Mouse (Mus musculus) heart, adult 2 months (tissue): ENCODE results near the gene Taf1c.

Experiments
- CTCF ChIP-seq: fragments of 200-600 bp; IDR thresholded peaks from 2 replicates; pipeline ENCODE4 v1.8.1; 2022; ENCODE audit warnings: antibody characterized with exemption, mild to moderate bottlenecking, moderate library complexity
- EP300 ChIP-seq: fragments of 200-500 bp; IDR thresholded peaks from 2 replicates; pipeline ENCODE4 v1.6.1; 2011; ENCODE audit warnings: low read depth, low read length, control low read depth; ENCODE audit not compliant: insufficient read depth
- POLR2A ChIP-seq: fragments of 200-500 bp; IDR thresholded peaks from 2 replicates; pipeline ENCODE4 v1.6.1; 2011; ENCODE audit warnings: mild to moderate bottlenecking, low read depth, low read length, control low read depth; ENCODE audit not compliant: insufficient read depth

DNA sequence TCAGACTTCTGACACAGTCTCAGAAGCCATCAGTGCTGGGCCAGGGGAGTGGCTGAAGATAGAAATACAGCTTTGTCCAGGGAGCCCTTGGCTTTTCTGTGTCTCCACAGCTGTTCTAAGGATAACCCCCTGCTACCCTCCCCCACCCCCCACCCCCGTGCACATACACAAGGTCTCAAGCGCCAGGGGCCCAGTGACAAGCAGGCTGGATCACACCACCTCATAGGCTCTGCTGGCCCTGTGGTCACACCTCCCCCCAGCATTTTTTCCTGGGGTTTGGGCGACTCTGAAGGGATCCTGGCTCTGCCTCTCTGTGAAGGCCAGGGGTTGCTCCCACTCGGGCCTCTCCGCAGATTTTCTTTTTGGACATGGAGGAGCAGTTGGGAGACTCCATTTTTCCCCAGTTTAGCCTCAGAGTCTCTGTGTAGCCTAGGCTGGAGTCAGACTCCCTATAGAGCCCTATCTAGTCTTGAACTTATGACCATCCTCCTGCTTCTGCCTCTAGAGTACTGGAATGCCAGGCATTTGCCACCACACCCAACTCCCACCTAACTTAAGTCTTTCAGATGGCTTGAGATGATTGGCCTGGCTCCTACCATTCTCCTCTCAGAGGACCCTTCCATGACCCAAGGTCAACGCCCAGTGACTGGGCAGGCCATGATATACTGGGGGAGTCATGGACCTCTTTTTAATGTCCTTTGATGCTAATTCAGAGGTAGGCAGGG lies 15.3 kb upstream of the Taf1c start:
- no peak for TF ChIP-seq CTCF
- TF ChIP-seq POLR2A = no peak
- no peak for TF ChIP-seq EP300
